Mouse (Mus musculus) layer of hippocampus, adult 9-11 months (tissue): ENCODE measurements at regions not wholly inside any gene's neighbourhood (a gene's known extent, or its start where the extent isn't known, plus 50 kb on each side); places are given as distances from the start of the nearest gene placed in this dataset.
A peak's percentile ranks its signal among the peaks of the same experiment; 100 is the strongest.

ENCODE experiments used
- DNase-seq: peaks from one replicate; pipeline ENCODE4 v3.0.0; 2022

- no peak for DNase-seq
Observed at GRCm38 (mm10) chr2:75514171-75514570, 144.9 kb upstream of the Hnrnpa3 start.

GRCm38 (mm10) chr2:75516223-75516622, 142.8 kb upstream of the Hnrnpa3 start:
- DNase-seq = no peak

- DNase-seq = no peak
Observed at GRCm38 (mm10) chr2:75517096-75517495, 142.0 kb upstream of the Hnrnpa3 start.

DNA sequence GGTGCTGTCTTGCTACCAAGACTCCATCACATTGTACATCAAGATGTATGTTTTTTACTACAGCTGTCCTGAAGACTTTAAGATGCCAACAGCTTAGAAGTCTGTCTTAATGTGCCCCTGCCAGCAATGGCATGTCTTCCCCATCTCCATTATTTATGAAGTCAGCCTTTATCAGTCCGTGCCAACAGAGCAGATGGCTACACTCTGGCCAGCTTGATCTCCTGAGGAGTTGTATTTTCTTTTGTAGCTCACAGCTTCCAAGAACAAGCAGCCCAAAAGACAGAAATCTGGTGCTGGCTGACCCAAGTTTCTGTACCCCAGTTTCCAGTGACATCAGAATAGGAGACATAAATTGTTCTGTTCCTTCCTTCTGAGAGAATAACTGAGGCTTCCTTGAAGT, 140.5 kb upstream of the Hnrnpa3 start:
- no peak for DNase-seq

- DNase-seq = no peak
Observed at GRCm38 (mm10) chr2:75525562-75525961, 133.5 kb upstream of the Hnrnpa3 start.

- no peak for DNase-seq
Observed at GRCm38 (mm10) chr2:75528706-75529105, 130.4 kb upstream of the Hnrnpa3 start.

DNA sequence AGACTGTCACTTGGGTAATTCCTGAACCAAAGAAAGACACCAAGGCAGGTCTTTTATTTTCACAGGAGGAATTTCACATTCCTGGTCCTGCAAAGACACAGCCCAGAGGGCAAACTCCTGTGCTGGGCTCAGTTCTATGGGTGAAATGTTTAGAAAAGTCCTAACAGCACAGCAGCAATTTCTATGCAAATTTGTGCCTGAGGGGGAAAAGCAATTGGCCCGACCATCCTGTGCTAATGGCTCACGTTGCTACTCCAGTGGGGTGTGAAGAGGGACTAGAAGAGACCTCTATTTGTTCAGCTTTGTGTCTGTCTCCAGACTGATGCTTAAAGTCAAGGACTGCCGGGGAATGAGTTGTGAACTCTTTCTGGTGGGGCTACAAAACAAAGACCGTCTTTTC, 120.9 kb upstream of the Hnrnpa3 start:
- no peak for DNase-seq

- DNase-seq = no peak
Observed at GRCm38 (mm10) chr2:75539726-75540125, 119.3 kb upstream of the Hnrnpa3 start.

DNA sequence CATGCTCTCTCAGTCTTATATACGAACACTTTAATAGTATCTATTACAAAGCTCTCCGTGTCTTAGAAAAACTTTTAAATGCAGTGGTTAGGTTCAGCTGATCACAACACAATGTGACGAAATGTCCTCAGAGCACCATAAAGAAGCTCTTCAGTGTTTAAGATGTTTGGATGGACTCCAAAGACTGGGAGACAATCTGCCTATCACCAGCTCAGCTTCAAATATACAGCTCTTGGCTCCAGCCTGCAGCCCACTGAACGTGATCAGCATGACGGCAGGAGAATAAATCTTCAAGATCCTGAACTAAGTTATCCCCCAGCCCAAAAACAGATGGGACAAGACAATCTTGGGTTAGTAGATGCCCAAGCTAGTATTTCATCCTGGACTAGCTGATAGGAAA, 116.7 kb upstream of the Hnrnpa3 start:
- DNase-seq = no peak

DNA sequence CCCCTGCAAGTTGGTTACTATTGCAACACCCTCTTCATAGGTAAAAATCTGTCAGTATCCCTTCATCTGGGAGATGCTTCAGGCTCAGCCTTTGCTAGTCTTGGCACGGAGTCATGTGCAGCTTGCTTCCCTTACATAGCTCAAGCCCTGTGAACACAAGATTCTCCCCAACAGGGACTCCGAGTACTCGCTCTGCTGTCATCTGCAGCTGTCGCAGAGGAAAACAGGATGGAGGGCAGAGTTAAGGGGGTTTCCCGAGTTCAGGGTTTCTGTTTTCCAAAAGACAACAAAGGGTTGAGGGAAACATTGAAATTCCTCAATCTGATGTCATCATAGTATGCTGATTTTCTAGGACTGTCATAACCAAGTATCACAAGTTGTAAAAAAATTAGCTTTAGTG, 116.3 kb upstream of the Hnrnpa3 start:
- DNase-seq = peak; percentile 25

DNA sequence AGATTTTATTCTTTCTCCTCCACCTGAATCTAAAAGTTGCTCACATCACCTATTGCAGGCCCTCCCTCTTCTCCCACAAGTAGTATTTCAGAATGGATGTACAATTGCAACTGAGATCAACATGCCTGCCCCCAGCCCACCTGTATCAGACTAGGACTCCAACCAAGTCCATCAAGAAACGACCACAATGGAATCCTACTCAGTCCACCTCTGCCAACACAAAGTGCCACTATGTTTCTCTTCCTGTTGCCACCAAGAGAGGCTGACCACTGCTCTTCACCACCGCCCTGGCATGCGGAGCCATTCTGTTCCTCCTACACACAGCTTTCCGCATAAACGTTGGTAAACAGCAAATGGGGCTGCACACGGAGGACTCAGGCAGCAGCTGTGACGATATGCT, 113.1 kb upstream of the Hnrnpa3 start:
- no peak for DNase-seq

DNA sequence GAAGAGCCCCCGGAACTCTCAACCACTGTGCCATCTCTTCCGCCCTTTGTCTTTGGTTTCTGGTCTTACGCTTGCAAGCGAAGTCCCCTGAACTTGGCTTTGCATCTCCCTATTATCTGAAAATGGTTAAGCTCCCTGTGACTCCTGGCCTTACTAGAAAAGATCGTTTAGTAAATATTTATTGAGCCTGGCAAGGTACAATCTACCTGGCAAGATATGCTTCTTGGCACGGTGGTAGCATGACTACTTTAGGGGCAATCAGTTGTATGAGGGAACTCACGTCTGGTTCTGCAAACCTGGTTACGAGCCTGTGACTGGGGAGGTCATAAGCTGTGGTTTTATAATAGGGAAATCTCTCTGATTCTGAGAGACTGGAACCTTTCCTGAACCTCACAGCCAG, 103.4 kb upstream of the Hnrnpa3 start:
- DNase-seq = no peak

- no peak for DNase-seq
Observed at GRCm38 (mm10) chr2:75556744-75557143, 102.3 kb upstream of the Hnrnpa3 start.

GRCm38 (mm10) chr2:75557392-75557791, 101.7 kb upstream of the Hnrnpa3 start:
- no peak for DNase-seq

GRCm38 (mm10) chr2:75559920-75560319, 99.1 kb upstream of the Hnrnpa3 start:
- no peak for DNase-seq

DNA sequence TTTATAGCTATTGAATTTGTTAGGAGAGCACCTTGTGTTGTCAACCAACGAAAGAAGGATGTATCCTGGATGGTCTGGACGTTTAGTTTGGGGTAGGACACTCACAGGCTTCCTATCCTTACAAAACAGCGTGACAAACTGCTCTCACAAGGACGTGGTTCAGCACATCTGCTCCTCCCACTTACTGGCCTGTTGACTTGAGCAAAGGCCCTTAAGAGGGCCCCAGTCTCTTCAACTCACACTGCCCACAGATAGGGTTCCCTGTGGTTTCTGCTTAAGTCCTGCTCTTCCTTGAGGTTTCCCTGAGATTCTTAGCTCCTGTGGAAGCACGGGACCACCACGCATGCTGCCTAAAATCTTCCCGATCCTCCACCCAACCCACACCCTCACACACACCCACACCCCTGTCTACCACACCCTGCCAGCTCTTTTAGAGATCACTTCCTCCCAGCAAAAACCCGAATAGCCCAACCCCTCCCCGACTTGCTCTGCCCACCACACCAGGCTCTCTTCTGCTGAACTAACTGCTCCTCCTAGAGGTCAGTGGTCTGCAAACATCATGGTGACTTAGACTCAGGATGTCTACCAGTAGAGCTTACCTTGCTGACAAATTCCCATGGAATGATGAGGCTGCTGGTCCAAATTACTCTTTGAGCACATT, 95.7 kb upstream of the Hnrnpa3 start:
- DNase-seq = no peak

- DNase-seq = no peak
Observed at GRCm38 (mm10) chr2:75564809-75565208, 94.3 kb upstream of the Hnrnpa3 start.

- DNase-seq = no peak
Observed at GRCm38 (mm10) chr2:75567131-75567530, 91.9 kb upstream of the Hnrnpa3 start.

GRCm38 (mm10) chr2:75569756-75570155, 89.3 kb upstream of the Hnrnpa3 start:
- no peak for DNase-seq

GRCm38 (mm10) chr2:75570246-75570645, 88.8 kb upstream of the Hnrnpa3 start:
- DNase-seq = no peak

GRCm38 (mm10) chr2:75584975-75585374, 74.1 kb upstream of the Hnrnpa3 start:
- DNase-seq = peak; percentile 56

- peak; percentile 45 for DNase-seq
Observed at GRCm38 (mm10) chr2:75588572-75588971, 70.5 kb upstream of the Hnrnpa3 start.

- DNase-seq = no peak
Observed at GRCm38 (mm10) chr2:75589452-75589851, 69.6 kb upstream of the Hnrnpa3 start.

DNA sequence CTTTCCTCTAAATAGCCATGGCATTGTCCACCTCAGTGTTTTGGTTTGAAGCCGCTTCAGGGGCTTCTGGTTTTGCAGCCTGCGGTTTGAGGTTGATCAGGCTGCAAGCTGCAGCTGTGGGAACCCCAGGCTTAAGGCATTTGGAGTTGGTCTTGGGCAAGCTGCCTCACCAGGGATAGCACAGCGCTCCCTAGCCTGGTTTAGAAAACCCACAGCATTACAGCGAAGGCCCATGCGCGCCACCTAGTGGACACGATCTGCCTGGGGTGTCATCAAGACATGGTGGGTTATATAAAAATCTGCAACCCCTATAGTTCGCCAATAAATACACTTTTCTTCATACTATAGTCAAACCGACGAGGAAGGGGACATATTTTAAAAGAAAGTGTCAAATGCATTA, 68.9 kb upstream of the Hnrnpa3 start:
- peak; percentile 78 for DNase-seq

GRCm38 (mm10) chr2:75600511-75600910, 58.5 kb upstream of the Hnrnpa3 start:
- DNase-seq = no peak
